In the genomic region with DNA sequence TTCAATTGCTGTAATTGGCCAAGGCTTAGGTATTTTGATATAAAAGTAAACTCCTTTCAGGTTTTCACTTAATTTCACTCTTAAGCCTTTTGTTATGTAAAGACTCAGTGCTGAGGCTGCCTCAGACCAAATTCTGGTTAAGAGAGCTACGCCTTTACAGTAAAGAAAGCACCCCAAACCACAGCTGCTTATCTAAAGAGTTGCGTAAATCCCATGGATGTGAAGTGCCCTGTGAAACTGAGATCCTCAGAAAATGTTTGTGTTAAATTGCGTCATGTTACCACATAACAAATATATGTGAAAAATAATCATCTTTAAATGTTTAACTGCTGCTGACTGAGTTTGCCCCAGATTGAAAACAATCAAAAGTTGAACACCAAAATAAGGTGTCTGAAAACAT, we compare ENCODE assay signal across 21 mouse cellular contexts.
"Had no signal": no experiment of that assay in that cellular context is flagged by ENCODE, and none has a peak within 500 bp of the region (broad histone marks: within the 10 kb centered on the region; RNA-seq: fewer than 3 reads in every experiment).

No protein-coding gene starts in this region.

- H3K4me3 ChIP-seq: intestine, embryonic 15.5 days; limb, embryonic 10.5 days; limb, embryonic 13.5 days; liver, embryonic 12.5 days; liver, embryonic 15.5 days; neural tube, embryonic 12.5 days; neural tube, embryonic 15.5 days had no signal

- DNase-seq: kidney, adult 18-20 months; kidney, adult 9 months; kidney, postnatal 14 days; kidney, postnatal 4 days; liver; midbrain, embryonic 14.5 days; right cerebral cortex, adult 18-20 months; right cerebral cortex, postnatal 14 days; right cerebral cortex, postnatal 4 days; thymus, adult 2 months; thymus, postnatal 14 days; thymus, postnatal 4 days had no signal

- H3K4me1 ChIP-seq: intestine, embryonic 15.5 days; limb, embryonic 13.5 days; liver, embryonic 12.5 days; liver, embryonic 15.5 days; neural tube, embryonic 12.5 days; neural tube, embryonic 15.5 days had no signal

- H3K9ac ChIP-seq: intestine, embryonic 15.5 days; limb, embryonic 13.5 days; liver, embryonic 12.5 days; liver, embryonic 15.5 days; neural tube, embryonic 12.5 days; neural tube, embryonic 15.5 days had no signal

- H3K36me3 ChIP-seq: intestine, embryonic 15.5 days; limb, embryonic 10.5 days; limb, embryonic 13.5 days; liver, embryonic 12.5 days; liver, embryonic 15.5 days; neural tube, embryonic 12.5 days; neural tube, embryonic 15.5 days had no signal

- H3K27ac ChIP-seq: intestine, embryonic 15.5 days; limb, embryonic 10.5 days; limb, embryonic 13.5 days; liver, embryonic 12.5 days; liver, embryonic 15.5 days; neural tube, embryonic 12.5 days; neural tube, embryonic 15.5 days; stomach, postnatal 0 days had no signal

- H3K27me3 ChIP-seq: intestine, embryonic 15.5 days; limb, embryonic 13.5 days; liver, embryonic 12.5 days; liver, embryonic 15.5 days; neural tube, embryonic 12.5 days; neural tube, embryonic 15.5 days had no signal

- ATAC-seq: intestine, embryonic 15.5 days; liver, embryonic 12.5 days had no signal

- H3K9me3 ChIP-seq: intestine, embryonic 15.5 days; limb, embryonic 10.5 days; limb, embryonic 13.5 days; liver, embryonic 12.5 days; liver, embryonic 15.5 days; neural tube, embryonic 12.5 days; neural tube, embryonic 15.5 days had no signal

- H3K4me2 ChIP-seq: intestine, embryonic 15.5 days; limb, embryonic 13.5 days; liver, embryonic 12.5 days; liver, embryonic 15.5 days; midbrain, embryonic 11.5 days; neural tube, embryonic 12.5 days; neural tube, embryonic 15.5 days had no signal
